Mouse (Mus musculus) heart, adult 2 months (tissue): ENCODE data around the gene Rrbp1.

Experiments
- CTCF ChIP-seq: fragments of 200-600 bp; IDR thresholded peaks from 2 replicates; pipeline ENCODE4 v1.8.1; 2022; ENCODE audit warnings: antibody characterized with exemption, mild to moderate bottlenecking, moderate library complexity
- EP300 ChIP-seq: fragments of 200-500 bp; IDR thresholded peaks from 2 replicates; pipeline ENCODE4 v1.6.1; 2011; ENCODE audit warnings: low read depth, low read length, control low read depth; ENCODE audit not compliant: insufficient read depth
- POLR2A ChIP-seq: fragments of 200-500 bp; IDR thresholded peaks from 2 replicates; pipeline ENCODE4 v1.6.1; 2011; ENCODE audit warnings: mild to moderate bottlenecking, low read depth, low read length, control low read depth; ENCODE audit not compliant: insufficient read depth

GRCm38 (mm10) chr2:143991964-143992672 lies 18.9 kb downstream of the Rrbp1 start:
- TF ChIP-seq EP300, result no peak
- TF ChIP-seq CTCF, result no peak
- TF ChIP-seq POLR2A, result no peak
